Mouse (Mus musculus): ENCODE measurements around the gene Ick. TPM values are rescaled to one million over a fixed set of nuclear protein-coding genes. Genes with fewer than 3 reads are reported as not detected.

The Ick gene
- polyA plus RNA-seq, 1 experiment from 2014 or later, result 25.3 TPM

GRCm38 (mm10) chr9:78188910-78189309, 79.9 kb downstream of the Ick start:
- H3K4me2 ChIP-seq (ENCODE audit: low read depth, low read length), result no peak overlapping the region
- no peaks in the 10 kb centered on the region for H3K9me3 ChIP-seq (replicated peaks; ENCODE audit: control insufficient read depth, low read length)
- H3K36me3 ChIP-seq (ENCODE audit: control insufficient read depth, insufficient read depth, low read length), result no peaks in the 10 kb centered on the region
- H3K27ac ChIP-seq (ENCODE audit: low read length), result no peak overlapping the region
- no peak overlapping the region for H3K4me3 ChIP-seq (replicated peaks; ENCODE audit: low read length)
- no peak overlapping the region for H3K9ac ChIP-seq (ENCODE audit: low read length)
- H3K27me3 ChIP-seq (ENCODE audit: control insufficient read depth, insufficient read depth, low read length), result no peaks in the 10 kb centered on the region
- 79% methylated on average over 8 of the region's 8 CpGs for WGBS
- no peak for ATAC-seq (ENCODE audit: insufficient read depth, low FRiP score)
- peaks cover 2% of the 10 kb centered on the region; the same call in 1 of the 2 replicates for H3K4me1 ChIP-seq (ENCODE audit: control insufficient read depth, insufficient read depth, low read length)

GRCm38 (mm10) chr9:78190651-78191634, 82.0 kb downstream of the Ick start:
- H3K36me3 ChIP-seq (ENCODE audit: control insufficient read depth, insufficient read depth, low read length), result no peaks in the 10 kb centered on the region
- H3K4me1 ChIP-seq (ENCODE audit: control insufficient read depth, insufficient read depth, low read length), result peaks cover 2% of the 10 kb centered on the region; the same call in 1 of the 2 replicates
- WGBS, result 4% methylated on average over 19 of the region's 19 CpGs
- H3K9ac ChIP-seq (ENCODE audit: low read length), result peak overlapping the region; percentile 19; the same call in 1 of the 2 replicates
- H3K27ac ChIP-seq (ENCODE audit: low read length), result peak overlapping the region; percentile 16; the same call in 1 of the 2 replicates
- H3K9me3 ChIP-seq (replicated peaks; ENCODE audit: control insufficient read depth, low read length), result no peaks in the 10 kb centered on the region
- peak overlapping the region; percentile 52 for H3K4me3 ChIP-seq (replicated peaks; ENCODE audit: low read length)
- H3K27me3 ChIP-seq (ENCODE audit: control insufficient read depth, insufficient read depth, low read length), result no peaks in the 10 kb centered on the region
- ATAC-seq (ENCODE audit: insufficient read depth, low FRiP score), result no peak
- peak overlapping the region; percentile 55 for H3K4me2 ChIP-seq (ENCODE audit: low read depth, low read length)

- Histone ChIP-seq H3K27ac (ENCODE audit: low read length) (peak overlapping the region; percentile 84), H3K9me3 (replicated peaks; ENCODE audit: control insufficient read depth, low read length) (no peaks in the 10 kb centered on the region)
- 1% methylated on average over 18 of the region's 18 CpGs for WGBS
Measured at GRCm38 (mm10) chr9:78191736-78192135, 82.7 kb downstream of the Ick start.

GRCm38 (mm10) chr9:78193902-78194597, 85.1 kb downstream of the Ick start:
- peak overlapping the region; percentile 50 for H3K4me2 ChIP-seq (ENCODE audit: low read depth, low read length)
- peaks cover 3% of the 10 kb centered on the region; the same call in 1 of the 2 replicates for H3K36me3 ChIP-seq (ENCODE audit: control insufficient read depth, insufficient read depth, low read length)
- peak overlapping the region; percentile 52 for H3K4me3 ChIP-seq (replicated peaks; ENCODE audit: low read length)
- H3K27ac ChIP-seq (ENCODE audit: low read length), result peak overlapping the region; percentile 84
- H3K27me3 ChIP-seq (ENCODE audit: control insufficient read depth, insufficient read depth, low read length), result no peaks in the 10 kb centered on the region
- H3K9ac ChIP-seq (ENCODE audit: low read length), result peak overlapping the region; percentile 60
- H3K9me3 ChIP-seq (replicated peaks; ENCODE audit: control insufficient read depth, low read length), result no peaks in the 10 kb centered on the region
- peaks cover 2% of the 10 kb centered on the region; the same call in 1 of the 2 replicates for H3K4me1 ChIP-seq (ENCODE audit: control insufficient read depth, insufficient read depth, low read length)
- 33% methylated on average over 9 of the region's 9 CpGs for WGBS
- ATAC-seq (ENCODE audit: insufficient read depth, low FRiP score), result peak; percentile 22; the same call in 1 of the 2 replicates

More at GRCm38 (mm10) chr9:78191736-78192135, 82.7 kb downstream of the Ick start:
- Histone ChIP-seq H3K4me3 (replicated peaks; ENCODE audit: low read length) (peak overlapping the region; percentile 52), H3K4me1 (ENCODE audit: control insufficient read depth, insufficient read depth, low read length) (peaks cover 2% of the 10 kb centered on the region; the same call in 1 of the 2 replicates), H3K27me3 (ENCODE audit: control insufficient read depth, insufficient read depth, low read length) (no peaks in the 10 kb centered on the region), H3K4me2 (ENCODE audit: low read depth, low read length) (peak overlapping the region; percentile 55), H3K36me3 (ENCODE audit: control insufficient read depth, insufficient read depth, low read length) (no peaks in the 10 kb centered on the region), H3K9ac (ENCODE audit: low read length) (peak overlapping the region; percentile 74)
- peak; percentile 69; the same call in 1 of the 2 replicates for ATAC-seq (ENCODE audit: insufficient read depth, low FRiP score)

- peak overlapping the region; percentile 61 for H3K27ac ChIP-seq (ENCODE audit: low read length)
- ATAC-seq (ENCODE audit: insufficient read depth, low FRiP score), result no peak
- 64% methylated on average over 11 of the region's 11 CpGs for WGBS
Measured at GRCm38 (mm10) chr9:78195034-78195433, 86.0 kb downstream of the Ick start.

GRCm38 (mm10) chr9:78197801-78198200, 88.8 kb downstream of the Ick start:
- H3K4me2 ChIP-seq (ENCODE audit: low read depth, low read length), result no peak overlapping the region
- H3K9ac ChIP-seq (ENCODE audit: low read length), result no peak overlapping the region
- 94% methylated on average over 9 of the region's 9 CpGs for WGBS
- no peak overlapping the region for H3K4me3 ChIP-seq (replicated peaks; ENCODE audit: low read length)
- no peaks in the 10 kb centered on the region for H3K4me1 ChIP-seq (ENCODE audit: control insufficient read depth, insufficient read depth, low read length)
- no peak overlapping the region for H3K27ac ChIP-seq (ENCODE audit: low read length)
- H3K27me3 ChIP-seq (ENCODE audit: control insufficient read depth, insufficient read depth, low read length), result no peaks in the 10 kb centered on the region
- no peak for ATAC-seq (ENCODE audit: insufficient read depth, low FRiP score)
- peaks cover 3% of the 10 kb centered on the region; the same call in 1 of the 2 replicates for H3K36me3 ChIP-seq (ENCODE audit: control insufficient read depth, insufficient read depth, low read length)
- H3K9me3 ChIP-seq (replicated peaks; ENCODE audit: control insufficient read depth, low read length), result no peaks in the 10 kb centered on the region

More at GRCm38 (mm10) chr9:78195034-78195433, 86.0 kb downstream of the Ick start:
- Histone ChIP-seq H3K4me2 (ENCODE audit: low read depth, low read length) (peak overlapping the region; percentile 50), H3K27me3 (ENCODE audit: control insufficient read depth, insufficient read depth, low read length) (no peaks in the 10 kb centered on the region), H3K9me3 (replicated peaks; ENCODE audit: control insufficient read depth, low read length) (no peaks in the 10 kb centered on the region), H3K9ac (ENCODE audit: low read length) (peak overlapping the region; percentile 66), H3K4me1 (ENCODE audit: control insufficient read depth, insufficient read depth, low read length) (no peaks in the 10 kb centered on the region), H3K36me3 (ENCODE audit: control insufficient read depth, insufficient read depth, low read length) (peaks cover 3% of the 10 kb centered on the region; the same call in 1 of the 2 replicates), H3K4me3 (replicated peaks; ENCODE audit: low read length) (peak overlapping the region; percentile 52)

- Histone ChIP-seq H3K4me1 (ENCODE audit: control insufficient read depth, insufficient read depth, low read length) (no peaks in the 10 kb centered on the region), H3K9me3 (replicated peaks; ENCODE audit: control insufficient read depth, low read length) (no peaks in the 10 kb centered on the region), H3K4me3 (replicated peaks; ENCODE audit: low read length) (no peak overlapping the region), H3K36me3 (ENCODE audit: control insufficient read depth, insufficient read depth, low read length) (no peaks in the 10 kb centered on the region), H3K27me3 (ENCODE audit: control insufficient read depth, insufficient read depth, low read length) (no peaks in the 10 kb centered on the region), H3K4me2 (ENCODE audit: low read depth, low read length) (no peak overlapping the region), H3K27ac (ENCODE audit: low read length) (peak overlapping the region; percentile 84), H3K9ac (ENCODE audit: low read length) (no peak overlapping the region)
- WGBS, result 65% methylated on average over 6 of the region's 6 CpGs
- ATAC-seq (ENCODE audit: insufficient read depth, low FRiP score), result peak; percentile 88; the same call in 1 of the 2 replicates
Measured at GRCm38 (mm10) chr9:78204194-78204593, 95.2 kb downstream of the Ick start.

- peaks cover 6% of the 10 kb centered on the region for H3K4me1 ChIP-seq (ENCODE audit: control insufficient read depth, insufficient read depth, low read length)
- no peaks in the 10 kb centered on the region for H3K27me3 ChIP-seq (ENCODE audit: control insufficient read depth, insufficient read depth, low read length)
- ATAC-seq (ENCODE audit: insufficient read depth, low FRiP score), result no peak
Measured at GRCm38 (mm10) chr9:78208956-78209355, 100.0 kb downstream of the Ick start.

More at GRCm38 (mm10) chr9:78208956-78209355, 100.0 kb downstream of the Ick start:
- no peak overlapping the region for H3K27ac ChIP-seq (ENCODE audit: low read length)
- H3K36me3 ChIP-seq (ENCODE audit: control insufficient read depth, insufficient read depth, low read length), result no peaks in the 10 kb centered on the region
- H3K4me3 ChIP-seq (replicated peaks; ENCODE audit: low read length), result no peak overlapping the region
- H3K9me3 ChIP-seq (replicated peaks; ENCODE audit: control insufficient read depth, low read length), result no peaks in the 10 kb centered on the region
- WGBS, result 66% methylated on average over 4 of the region's 4 CpGs
- H3K9ac ChIP-seq (ENCODE audit: low read length), result no peak overlapping the region
- H3K4me2 ChIP-seq (ENCODE audit: low read depth, low read length), result no peak overlapping the region
